Mouse (Mus musculus): ENCODE measurements around the gene Macf1. TPM values are rescaled to one million over a fixed set of nuclear protein-coding genes. Genes with fewer than 3 reads are reported as not detected.

Gene Macf1
- polyA plus RNA-seq, 1 experiment: 251 TPM

- Histone ChIP-seq H3K27me3 (ENCODE audit: control insufficient read depth, insufficient read depth, low read length, poor library complexity, severe bottlenecking) (no peaks in the 10 kb centered on the region), H3K4me1 (ENCODE audit: control insufficient read depth, insufficient read depth, low read length) (no peaks in the 10 kb centered on the region), H3K36me3 (ENCODE audit: control insufficient read depth, insufficient read depth, low read length, poor library complexity, severe bottlenecking) (peaks cover 33% of the 10 kb centered on the region), H3K9ac (ENCODE audit: low read depth, poor library complexity, severe bottlenecking) (no peak overlapping the region), H3K9me3 (replicated peaks; ENCODE audit: control insufficient read depth, insufficient read depth, low read length, poor library complexity, severe bottlenecking) (no peaks in the 10 kb centered on the region), H3K27ac (ENCODE audit: insufficient read depth, low read length) (no peak overlapping the region), H3K4me3 (ENCODE audit: low read depth, low read length) (no peak overlapping the region)
- TF ChIP-seq POLR2A (IDR thresholded peaks at IDR 0.05; ENCODE audit: insufficient read depth, low read length): no peak
- no peak for TF ChIP-seq CTCF (IDR thresholded peaks at IDR 0.05; ENCODE audit: low read depth, low read length)
- TF ChIP-seq EP300 (IDR thresholded peaks at IDR 0.05; ENCODE audit: insufficient read depth, low read depth, low read length): no peak
Observed at GRCm38 (mm10) chr4:123433171-123433570, 251.0 kb downstream of the Macf1 start.

GRCm38 (mm10) chr4:123431936-123432335 is 252.2 kb downstream of the Macf1 start:
- Histone ChIP-seq H3K9ac (ENCODE audit: low read depth, poor library complexity, severe bottlenecking) (no peak overlapping the region), H3K9me3 (replicated peaks; ENCODE audit: control insufficient read depth, insufficient read depth, low read length, poor library complexity, severe bottlenecking) (no peaks in the 10 kb centered on the region), H3K4me1 (ENCODE audit: control insufficient read depth, insufficient read depth, low read length) (no peaks in the 10 kb centered on the region), H3K4me3 (ENCODE audit: low read depth, low read length) (no peak overlapping the region), H3K27ac (ENCODE audit: insufficient read depth, low read length) (no peak overlapping the region), H3K27me3 (ENCODE audit: control insufficient read depth, insufficient read depth, low read length, poor library complexity, severe bottlenecking) (no peaks in the 10 kb centered on the region), H3K36me3 (ENCODE audit: control insufficient read depth, insufficient read depth, low read length, poor library complexity, severe bottlenecking) (peaks cover 32% of the 10 kb centered on the region)
- TF ChIP-seq POLR2A (IDR thresholded peaks at IDR 0.05; ENCODE audit: insufficient read depth, low read length): no peak
- no peak for TF ChIP-seq EP300 (IDR thresholded peaks at IDR 0.05; ENCODE audit: insufficient read depth, low read depth, low read length)
- no peak for TF ChIP-seq CTCF (IDR thresholded peaks at IDR 0.05; ENCODE audit: low read depth, low read length)

- no peaks in the 10 kb centered on the region for H3K27me3 ChIP-seq (ENCODE audit: control insufficient read depth, insufficient read depth, low read length, poor library complexity, severe bottlenecking)
- H3K9ac ChIP-seq (ENCODE audit: low read depth, poor library complexity, severe bottlenecking): no peak overlapping the region
- no peaks in the 10 kb centered on the region for H3K9me3 ChIP-seq (replicated peaks; ENCODE audit: control insufficient read depth, insufficient read depth, low read length, poor library complexity, severe bottlenecking)
- H3K4me1 ChIP-seq (ENCODE audit: control insufficient read depth, insufficient read depth, low read length): no peaks in the 10 kb centered on the region
- TF ChIP-seq CTCF (IDR thresholded peaks at IDR 0.05; ENCODE audit: low read depth, low read length) (no peak), EP300 (IDR thresholded peaks at IDR 0.05; ENCODE audit: insufficient read depth, low read depth, low read length) (no peak)
- peak overlapping the region; percentile 26; the same call in 1 of the 2 replicates for H3K27ac ChIP-seq (ENCODE audit: insufficient read depth, low read length)
- H3K36me3 ChIP-seq (ENCODE audit: control insufficient read depth, insufficient read depth, low read length, poor library complexity, severe bottlenecking): peaks cover 15% of the 10 kb centered on the region
- no peak overlapping the region for H3K4me3 ChIP-seq (ENCODE audit: low read depth, low read length)
Observed at GRCm38 (mm10) chr4:123427900-123428684, 256.1 kb downstream of the Macf1 start.

- H3K4me3 ChIP-seq (ENCODE audit: low read depth, low read length): no peak overlapping the region
- no peak for TF ChIP-seq CTCF (IDR thresholded peaks at IDR 0.05; ENCODE audit: low read depth, low read length)
- no peak for TF ChIP-seq EP300 (IDR thresholded peaks at IDR 0.05; ENCODE audit: insufficient read depth, low read depth, low read length)
- no peak for TF ChIP-seq POLR2A (IDR thresholded peaks at IDR 0.05; ENCODE audit: insufficient read depth, low read length)
- no peaks in the 10 kb centered on the region for H3K4me1 ChIP-seq (ENCODE audit: control insufficient read depth, insufficient read depth, low read length)
- H3K36me3 ChIP-seq (ENCODE audit: control insufficient read depth, insufficient read depth, low read length, poor library complexity, severe bottlenecking): peaks cover 8% of the 10 kb centered on the region
- H3K9me3 ChIP-seq (replicated peaks; ENCODE audit: control insufficient read depth, insufficient read depth, low read length, poor library complexity, severe bottlenecking): no peaks in the 10 kb centered on the region
- H3K27me3 ChIP-seq (ENCODE audit: control insufficient read depth, insufficient read depth, low read length, poor library complexity, severe bottlenecking): no peaks in the 10 kb centered on the region
- 0 out of 2 replicates have a peak overlapping the region, but pooled peaks have one; percentile 26 for H3K27ac ChIP-seq (ENCODE audit: insufficient read depth, low read length)
- H3K9ac ChIP-seq (ENCODE audit: low read depth, poor library complexity, severe bottlenecking): no peak overlapping the region
Observed at GRCm38 (mm10) chr4:123427271-123427899, 256.8 kb downstream of the Macf1 start.

GRCm38 (mm10) chr4:123426429-123427080 is 257.6 kb downstream of the Macf1 start:
- Histone ChIP-seq H3K27ac (ENCODE audit: insufficient read depth, low read length) (no peak overlapping the region), H3K4me1 (ENCODE audit: control insufficient read depth, insufficient read depth, low read length) (no peaks in the 10 kb centered on the region), H3K9me3 (replicated peaks; ENCODE audit: control insufficient read depth, insufficient read depth, low read length, poor library complexity, severe bottlenecking) (no peaks in the 10 kb centered on the region), H3K27me3 (ENCODE audit: control insufficient read depth, insufficient read depth, low read length, poor library complexity, severe bottlenecking) (no peaks in the 10 kb centered on the region), H3K9ac (ENCODE audit: low read depth, poor library complexity, severe bottlenecking) (no peak overlapping the region), H3K4me3 (ENCODE audit: low read depth, low read length) (no peak overlapping the region), H3K36me3 (ENCODE audit: control insufficient read depth, insufficient read depth, low read length, poor library complexity, severe bottlenecking) (peaks cover 7% of the 10 kb centered on the region)
- TF ChIP-seq CTCF (IDR thresholded peaks at IDR 0.05; ENCODE audit: low read depth, low read length): no peak
- TF ChIP-seq POLR2A (IDR thresholded peaks at IDR 0.05; ENCODE audit: insufficient read depth, low read length): no peak
- no peak for TF ChIP-seq EP300 (IDR thresholded peaks at IDR 0.05; ENCODE audit: insufficient read depth, low read depth, low read length)

Measured in ES-Bruce4 (cell line).